Mouse (Mus musculus) kidney, adult 11 months (tissue): ENCODE results near the gene Lrig2.
"Not testable (repeated sequence)": the region's sequence is repeated elsewhere in the genome, so short reads cannot be mapped to it uniquely, and the experiment has no call there.

Experiments used
- DNase-seq: peaks from one replicate; pipeline ENCODE4 v3.0.0; 2022

Gene Lrig2

DNA sequence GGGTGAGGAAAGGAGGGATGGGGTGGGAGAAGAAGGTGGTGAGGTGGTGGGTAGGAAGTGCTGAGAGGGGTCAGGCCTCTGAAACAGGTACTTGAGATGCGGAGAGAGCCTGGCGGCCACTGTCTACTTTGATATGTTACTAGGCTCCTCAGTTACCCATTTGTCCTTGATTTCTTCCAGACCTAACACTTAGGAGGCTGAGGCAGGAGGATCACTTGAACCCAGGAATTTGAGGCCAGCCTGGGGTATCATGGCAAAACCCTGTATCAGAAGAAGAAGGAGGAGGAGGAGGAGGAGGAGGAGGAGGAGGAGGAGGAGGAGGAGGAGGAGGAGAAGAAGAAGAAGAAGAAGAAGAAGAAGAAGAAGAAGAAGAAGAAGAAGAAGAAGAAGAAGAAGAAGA is 84.4 kb downstream of the Lrig2 start:
- DNase-seq = not testable (repeated sequence)

DNA sequence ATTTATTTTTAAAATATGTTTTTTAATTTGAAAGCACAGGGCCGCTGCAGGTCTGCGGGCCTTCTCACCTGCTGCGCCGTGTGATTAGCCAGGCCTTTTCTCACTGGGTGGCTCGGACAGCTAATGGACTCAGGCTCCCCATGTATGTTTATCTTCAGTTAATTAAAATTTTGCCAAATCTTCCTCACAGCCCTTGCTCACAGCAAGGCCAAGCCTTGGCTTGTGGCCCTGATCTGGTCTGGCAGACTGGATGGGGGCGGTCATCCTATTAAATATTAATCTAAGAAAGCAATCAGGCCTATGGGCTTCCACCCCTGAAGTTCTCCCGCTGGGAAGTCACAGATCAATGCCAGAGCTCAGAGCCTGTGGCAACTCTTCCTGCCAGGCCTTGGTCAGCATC is 87.4 kb downstream of the Lrig2 start:
- peak; percentile 87 for DNase-seq

DNA sequence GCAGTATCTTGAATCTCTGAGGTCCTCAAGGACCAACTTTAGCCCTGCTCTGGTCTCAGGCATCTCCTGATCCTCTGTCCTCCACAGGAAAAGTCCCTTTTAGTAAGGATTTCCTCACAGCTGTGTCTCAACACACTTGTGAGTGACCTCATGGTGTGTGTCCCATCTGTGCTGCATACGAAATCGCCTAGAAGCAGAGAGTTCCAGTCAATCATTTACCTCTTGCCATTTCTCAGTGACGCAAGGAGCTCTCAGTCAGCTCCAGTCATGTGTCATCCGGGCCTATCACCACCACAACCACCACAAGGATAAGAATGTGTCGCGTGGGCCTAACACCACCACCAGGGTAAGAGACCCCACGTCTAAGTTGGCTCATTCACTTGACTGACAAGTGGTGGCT is 90.8 kb downstream of the Lrig2 start:
- DNase-seq = no peak

- no peak for DNase-seq
These were observed 91.7 kb downstream of the Lrig2 start for GRCm38 (mm10) chr3:104419990-104420389.

- no peak for DNase-seq
These were observed 94.9 kb downstream of the Lrig2 start for GRCm38 (mm10) chr3:104416806-104417205.

DNA sequence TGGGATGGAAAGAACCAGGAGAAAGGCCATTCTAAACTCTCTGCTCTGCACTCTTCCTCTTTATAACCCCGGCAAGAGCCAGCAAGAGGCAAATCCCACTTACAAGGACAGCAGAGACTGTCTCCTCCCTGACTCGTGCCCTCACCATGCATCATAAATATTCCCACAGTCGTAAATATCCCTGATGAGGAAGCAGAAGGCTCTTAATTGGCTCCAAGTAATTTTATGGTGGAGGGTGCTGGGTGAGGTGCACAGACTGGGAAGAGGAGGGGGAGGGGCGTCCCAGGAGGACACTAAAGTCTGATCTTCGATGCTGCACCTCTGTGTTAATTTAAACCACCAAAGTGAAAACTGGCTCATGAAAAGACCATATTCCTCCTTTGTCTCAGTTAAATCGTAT is 99.2 kb downstream of the Lrig2 start:
- DNase-seq = no peak

GRCm38 (mm10) chr3:104407506-104407905 is 104.2 kb downstream of the Lrig2 start:
- DNase-seq = no peak

DNA sequence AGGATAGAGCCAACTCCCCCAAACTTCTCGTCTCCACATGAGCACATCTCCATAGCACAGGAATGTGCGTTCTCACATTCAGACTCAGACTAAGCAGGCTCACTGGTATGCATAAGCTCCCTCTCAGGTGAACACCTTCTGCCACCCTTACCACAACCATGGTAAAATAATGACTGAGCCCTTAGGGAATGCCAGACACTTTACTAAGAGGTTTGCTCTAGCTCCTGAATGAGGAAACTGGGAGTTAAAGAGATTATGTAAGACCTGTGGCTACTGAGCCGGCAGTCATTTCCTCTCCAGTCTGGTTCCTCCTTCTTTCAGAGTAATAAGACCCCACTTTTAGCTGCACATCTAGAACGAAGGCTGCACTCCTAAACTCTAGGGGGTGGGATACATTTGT is 108.1 kb downstream of the Lrig2 start:
- DNase-seq = no peak

- no peak for DNase-seq
These were observed 110.5 kb downstream of the Lrig2 start for GRCm38 (mm10) chr3:104401176-104401575.

DNA sequence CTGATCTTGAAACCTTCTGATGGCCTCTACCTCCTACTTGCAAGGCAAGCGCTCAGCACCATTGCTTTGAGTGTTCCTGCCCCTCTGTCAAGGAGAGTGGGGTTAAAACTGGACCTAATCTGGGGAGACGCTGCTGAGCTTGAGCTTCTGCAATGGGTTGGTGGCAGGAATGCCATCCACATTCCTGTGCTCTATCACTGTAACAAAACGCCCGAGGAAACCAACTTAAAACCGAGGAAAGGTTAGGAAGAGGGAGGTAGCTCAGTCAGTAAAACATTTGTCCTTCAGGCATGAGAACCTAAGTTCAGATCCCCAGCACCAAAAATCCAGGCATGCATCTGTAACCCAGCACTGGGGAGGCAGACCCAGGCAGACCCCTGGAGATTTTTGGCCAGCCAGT is 111.6 kb downstream of the Lrig2 start:
- DNase-seq = peak; percentile 41

GRCm38 (mm10) chr3:104399296-104400045 is 112.2 kb downstream of the Lrig2 start:
- DNase-seq = no peak

GRCm38 (mm10) chr3:104397316-104397715 is 114.4 kb downstream of the Lrig2 start:
- DNase-seq = no peak

GRCm38 (mm10) chr3:104396736-104397081 is 115.0 kb downstream of the Lrig2 start:
- DNase-seq = no peak

- no peak for DNase-seq
These were observed 115.5 kb downstream of the Lrig2 start for GRCm38 (mm10) chr3:104396067-104396735.

GRCm38 (mm10) chr3:104390072-104390471 is 121.6 kb downstream of the Lrig2 start:
- no peak for DNase-seq

GRCm38 (mm10) chr3:104389449-104389848 is 122.3 kb downstream of the Lrig2 start:
- no peak for DNase-seq

DNA sequence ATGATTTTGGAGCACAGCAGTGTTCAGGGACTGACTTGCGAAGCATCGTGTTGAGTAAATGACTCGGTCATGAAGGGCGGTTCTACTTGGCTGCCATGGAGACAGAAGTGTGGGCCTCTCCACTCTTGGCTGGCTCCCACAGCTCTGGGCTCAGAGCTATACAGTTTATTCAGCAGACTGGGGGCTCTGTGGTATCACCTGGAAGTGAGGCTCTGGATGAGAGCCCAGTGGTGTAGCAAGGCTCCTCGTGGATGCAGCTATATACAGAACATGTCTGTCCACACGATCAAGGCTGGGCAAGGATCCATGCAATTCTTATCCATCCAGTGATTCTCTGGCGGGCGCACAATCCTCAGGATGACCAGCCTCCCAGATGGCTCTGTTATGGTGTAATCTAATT is 126.1 kb downstream of the Lrig2 start:
- DNase-seq = no peak

DNA sequence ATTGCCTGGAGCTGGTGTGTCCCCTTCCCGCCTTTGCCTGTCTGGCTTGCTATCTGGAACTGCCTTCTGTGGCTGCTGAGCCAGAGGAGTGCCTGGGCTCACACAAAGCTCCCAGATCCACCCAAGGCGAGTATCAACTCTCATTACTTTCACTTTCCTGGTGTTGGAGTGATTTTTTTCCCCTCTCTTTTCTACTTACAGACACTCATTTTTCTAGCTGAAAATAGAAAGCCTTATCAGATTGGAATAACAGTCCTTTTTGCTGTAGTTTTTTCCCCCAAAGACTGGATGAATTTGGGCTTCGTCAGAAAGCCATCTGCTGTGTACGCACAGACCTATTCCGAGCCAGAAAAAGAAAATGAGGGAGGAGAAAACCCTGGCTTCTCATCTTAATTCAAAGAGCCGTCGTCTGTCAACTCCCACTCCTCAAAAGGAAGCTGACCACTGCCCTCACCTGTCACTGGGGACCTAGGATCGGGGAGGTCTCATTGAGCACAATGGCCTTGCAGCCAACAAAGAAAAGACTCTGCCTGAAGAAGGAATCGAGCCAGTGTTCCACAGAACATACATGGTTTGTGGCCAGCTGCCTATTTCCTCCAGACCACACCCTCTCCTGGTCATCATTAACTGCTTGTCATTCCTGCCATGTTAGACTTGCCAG is 127.9 kb downstream of the Lrig2 start:
- DNase-seq = no peak

- DNase-seq = no peak
These were observed 133.5 kb downstream of the Lrig2 start for GRCm38 (mm10) chr3:104378228-104378627.

- no peak for DNase-seq
These were observed 137.8 kb downstream of the Lrig2 start for GRCm38 (mm10) chr3:104373907-104374306.

DNA sequence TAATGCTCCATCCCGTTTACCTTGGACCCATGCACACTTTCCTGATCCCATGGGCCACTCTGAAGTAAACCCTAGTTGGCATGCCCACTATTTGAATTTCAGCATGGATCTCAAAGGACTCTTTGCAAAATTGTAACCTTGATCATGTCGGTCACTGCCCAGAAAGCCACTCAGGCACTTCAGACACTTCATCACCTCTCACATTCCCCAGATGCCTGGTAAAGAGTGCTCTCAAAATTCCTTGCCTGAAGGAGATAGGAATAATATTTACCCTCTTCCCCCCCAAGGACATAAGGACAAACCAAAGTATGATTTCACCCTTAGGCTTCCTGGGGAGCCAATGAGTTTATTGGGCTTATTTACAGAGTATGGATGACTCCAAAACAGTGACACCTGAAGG is 139.3 kb downstream of the Lrig2 start:
- DNase-seq = peak; percentile 21

- no peak for DNase-seq
These were observed 143.8 kb downstream of the Lrig2 start for GRCm38 (mm10) chr3:104367912-104368311.

- no peak for DNase-seq
These were observed 149.9 kb downstream of the Lrig2 start for GRCm38 (mm10) chr3:104361814-104362213.

DNA sequence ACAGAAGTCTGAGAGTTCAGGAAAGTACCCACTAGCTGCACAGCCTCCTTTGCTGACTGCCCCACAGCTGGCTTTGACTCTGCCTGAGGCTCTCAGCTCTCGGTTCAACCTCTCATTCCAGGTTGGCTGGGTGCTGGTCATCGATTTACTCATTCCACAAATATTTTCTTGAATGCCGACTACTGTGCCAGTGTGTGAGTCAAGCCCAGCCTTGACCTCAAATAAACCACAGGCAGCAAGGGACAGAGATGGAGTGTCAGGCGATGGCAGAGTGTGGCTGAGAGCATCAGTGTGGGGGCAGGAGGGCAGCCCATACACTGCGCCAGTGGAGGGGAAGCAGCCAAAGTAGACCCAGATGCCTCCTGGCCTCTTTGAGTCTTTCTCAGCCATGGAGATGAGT is 151.4 kb downstream of the Lrig2 start:
- DNase-seq = peak; percentile 72
